Mouse (Mus musculus) E14TG2a.4 (cell line): ENCODE data around the gene Nav3.

Experiments
- CTCF ChIP-seq: conservative IDR thresholded peaks from 2 replicates; pipeline ENCODE4 v1.5.1; 2014; ENCODE audit warnings: low read length
- NANOG ChIP-seq: IDR thresholded peaks from 2 replicates; pipeline ENCODE4 v1.6.1; 2014; ENCODE audit warnings: borderline replicate concordance, low read length, mixed read lengths
- POU5F1 ChIP-seq: IDR thresholded peaks from 2 replicates; pipeline ENCODE4 v1.6.1; 2014; ENCODE audit warnings: low read length, borderline replicate concordance

GRCm38 (mm10) chr10:109690564-109690963, 765.4 kb downstream of the Nav3 start:
- TF ChIP-seq CTCF (no peak), POU5F1 (no peak), NANOG (no peak)
